22 mouse cellular contexts compared by ENCODE assay signal in the genomic region with DNA sequence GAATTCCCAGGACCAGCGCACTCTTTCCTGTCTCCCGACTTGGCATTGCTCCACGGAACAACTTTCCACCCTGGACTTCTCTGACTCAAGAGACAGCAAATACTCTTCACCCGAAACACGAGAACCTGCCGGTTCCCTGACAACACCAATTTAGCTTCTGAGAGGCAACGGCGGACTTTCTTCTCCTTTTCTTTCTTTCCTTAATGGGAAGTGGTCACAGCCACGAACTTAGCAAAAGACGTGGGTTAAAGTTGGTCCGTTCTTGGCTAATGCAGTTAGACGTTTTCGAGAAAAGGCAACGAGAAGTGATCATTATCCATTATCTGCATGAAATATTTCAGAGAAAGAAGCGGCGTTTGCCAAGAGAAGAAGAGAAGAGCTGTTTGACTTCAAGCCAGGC.
A peak's percentile ranks its signal among the peaks of the same experiment; 100 is the strongest.
DNase-seq lines count a peak whose midpoint lies in the region; ATAC-seq and TF ChIP-seq lines count a peak whose summit lies in the region.
"Had no signal": no experiment of that assay in that cellular context is flagged by ENCODE, and none has a peak within 500 bp of the region (broad histone marks: within the 10 kb centered on the region; RNA-seq: fewer than 3 reads in every experiment).

No protein-coding gene starts in this region.

- peak overlapping the region; percentile 3 for H3K4me2 ChIP-seq in embryonic facial prominence, embryonic 14.5 days (ENCODE audit: low read depth, low read length)
- H3K4me2 ChIP-seq in intestine, embryonic 14.5 days (ENCODE audit: low read length): peak overlapping the region; percentile 23; the same call in 1 of the 2 replicates
- no peak overlapping the region for H3K4me2 ChIP-seq in intestine, postnatal 0 days (replicated peaks; ENCODE audit: low read depth)
- H3K4me2 ChIP-seq in stomach, embryonic 14.5 days (replicated peaks; ENCODE audit: low read depth, low read length): no peak overlapping the region
- H3K4me2 ChIP-seq: forebrain, embryonic 15.5 days; liver, embryonic 13.5 days; neural tube, embryonic 12.5 days had no signal

- no peak overlapping the region for H3K27ac ChIP-seq in embryonic facial prominence, embryonic 14.5 days (replicated peaks; ENCODE audit: low read depth, low read length)
- H3K27ac ChIP-seq in embryonic facial prominence, embryonic 10.5 days (replicated peaks): no peak overlapping the region
- H3K27ac ChIP-seq in intestine, embryonic 14.5 days (ENCODE audit: low read depth): peak overlapping the region; percentile 54
- H3K27ac ChIP-seq in intestine, postnatal 0 days (ENCODE audit: low read depth, low read length): no peak overlapping the region
- H3K27ac ChIP-seq in stomach, embryonic 14.5 days (ENCODE audit: low read length): peak overlapping the region; percentile 41; the same call in 1 of the 2 replicates
- H3K27ac ChIP-seq in cerebellum, adult 2 months (ENCODE audit: insufficient read depth, low read length): no peak overlapping the region
- H3K27ac ChIP-seq: forebrain, embryonic 15.5 days; kidney, postnatal 0 days; layer of hippocampus, adult 2 months; left cerebral cortex, adult 2 months; liver, embryonic 13.5 days; neural tube, embryonic 12.5 days had no signal

- no peaks in the 10 kb centered on the region for H3K27me3 ChIP-seq in embryonic facial prominence, embryonic 14.5 days (replicated peaks; ENCODE audit: control insufficient read depth, insufficient read depth, low read length)
- no peaks in the 10 kb centered on the region for H3K27me3 ChIP-seq in embryonic facial prominence, embryonic 10.5 days (replicated peaks; ENCODE audit: low read depth, poor library complexity, severe bottlenecking)
- H3K27me3 ChIP-seq in intestine, embryonic 14.5 days (replicated peaks; ENCODE audit: control insufficient read depth, insufficient read depth, low read length): no peaks in the 10 kb centered on the region
- H3K27me3 ChIP-seq in intestine, postnatal 0 days (replicated peaks; ENCODE audit: control insufficient read depth, insufficient read depth, low read length): no peaks in the 10 kb centered on the region
- H3K27me3 ChIP-seq in stomach, embryonic 14.5 days (ENCODE audit: control insufficient read depth, insufficient read depth, low read length): no peaks in the 10 kb centered on the region
- H3K27me3 ChIP-seq in cerebellum, adult 2 months (ENCODE audit: control insufficient read depth, insufficient read depth, low read length): no peaks in the 10 kb centered on the region
- H3K27me3 ChIP-seq: forebrain, embryonic 15.5 days; liver, embryonic 13.5 days; neural tube, embryonic 12.5 days had no signal

- H3K4me3 ChIP-seq in embryonic facial prominence, embryonic 14.5 days (ENCODE audit: low read depth, low read length): no peak overlapping the region
- H3K4me3 ChIP-seq in embryonic facial prominence, embryonic 10.5 days: no peak overlapping the region
- H3K4me3 ChIP-seq in intestine, embryonic 14.5 days (ENCODE audit: low read depth, low read length): no peak overlapping the region
- H3K4me3 ChIP-seq in intestine, postnatal 0 days (ENCODE audit: low read depth, low read length): no peak overlapping the region
- no peak overlapping the region for H3K4me3 ChIP-seq in stomach, embryonic 14.5 days (ENCODE audit: low read depth, low read length)
- no peak overlapping the region for H3K4me3 ChIP-seq in cerebellum, adult 2 months (replicated peaks; ENCODE audit: insufficient read depth, low read depth, low read length)
- H3K4me3 ChIP-seq: erythroblast, embryonic 14.5 days; forebrain, embryonic 15.5 days; layer of hippocampus, adult 2 months; left cerebral cortex, adult 2 months; liver, embryonic 13.5 days; neural tube, embryonic 12.5 days had no signal

- 65% methylated on average over 16 of the region's 16 CpGs for WGBS in embryonic facial prominence, embryonic 14.5 days
- 84% methylated on average over 16 of the region's 16 CpGs for WGBS in embryonic facial prominence, embryonic 10.5 days
- 53% methylated on average over 16 of the region's 16 CpGs for WGBS in intestine, embryonic 14.5 days
- WGBS in intestine, postnatal 0 days: 63% methylated on average over 16 of the region's 16 CpGs
- 60% methylated on average over 16 of the region's 16 CpGs for WGBS in stomach, embryonic 14.5 days
- WGBS in cerebellum, adult 2 months: 23% methylated on average over 16 of the region's 16 CpGs

- no peak for ATAC-seq in embryonic facial prominence, embryonic 14.5 days (ENCODE audit: low read depth)
- ATAC-seq in intestine, embryonic 14.5 days (replicated peaks; ENCODE audit: low FRiP score, low TSS enrichment, low read depth): no peak
- no peak for ATAC-seq in intestine, postnatal 0 days
- ATAC-seq in common myeloid progenitor, adult 5-6 weeks (replicated peaks; ENCODE audit: low read depth, poor library complexity, severe bottlenecking): peak; percentile 48
- no peak for ATAC-seq in stomach, embryonic 14.5 days (ENCODE audit: insufficient number of reproducible peaks, insufficient read depth, low FRiP score, low read depth)
- ATAC-seq: CD4-positive, CD25-positive, alpha-beta regulatory T cell, adult 4 months; forebrain, embryonic 15.5 days; inflammation-experienced regulatory T-cells, adult 6 months; lung, postnatal 0 days had no signal

- no peaks in the 10 kb centered on the region for H3K36me3 ChIP-seq in embryonic facial prominence, embryonic 14.5 days (ENCODE audit: control insufficient read depth, insufficient read depth, low read length)
- no peaks in the 10 kb centered on the region for H3K36me3 ChIP-seq in embryonic facial prominence, embryonic 10.5 days (replicated peaks)
- no peaks in the 10 kb centered on the region for H3K36me3 ChIP-seq in intestine, embryonic 14.5 days (ENCODE audit: control insufficient read depth, insufficient read depth, low read length)
- H3K36me3 ChIP-seq in intestine, postnatal 0 days (ENCODE audit: control insufficient read depth, insufficient read depth): no peaks in the 10 kb centered on the region
- H3K36me3 ChIP-seq in stomach, embryonic 14.5 days (ENCODE audit: control insufficient read depth, insufficient read depth, low read length): no peaks in the 10 kb centered on the region
- H3K36me3 ChIP-seq: forebrain, embryonic 15.5 days; G1E; liver, embryonic 13.5 days; neural tube, embryonic 12.5 days had no signal

- no peak overlapping the region for H3K9ac ChIP-seq in embryonic facial prominence, embryonic 14.5 days (ENCODE audit: low read depth, low read length)
- no peak overlapping the region for H3K9ac ChIP-seq in intestine, embryonic 14.5 days (ENCODE audit: low read length)
- H3K9ac ChIP-seq in intestine, postnatal 0 days (ENCODE audit: low read depth, low read length): no peak overlapping the region
- no peak overlapping the region for H3K9ac ChIP-seq in stomach, embryonic 14.5 days (replicated peaks; ENCODE audit: low read depth, low read length)
- H3K9ac ChIP-seq: forebrain, embryonic 15.5 days; liver, embryonic 13.5 days; neural tube, embryonic 12.5 days had no signal

- peak; percentile 35 for DNase-seq in embryonic facial prominence, embryonic 14.5 days (ENCODE audit: low spot score)
- DNase-seq in embryonic facial prominence, embryonic 10.5 days (ENCODE audit: low spot score): no peak
- DNase-seq in intestine, embryonic 14.5 days (ENCODE audit: low spot score): no peak
- no peak for DNase-seq in layer of hippocampus, postnatal 36 days
- no peak for DNase-seq in cerebellum, adult 2 months
- DNase-seq: cerebellum, postnatal 10 days; liver, embryonic 13.5 days; right cerebral cortex, postnatal 4 days; thymus, postnatal 14 days had no signal

- H3K9me3 ChIP-seq in embryonic facial prominence, embryonic 14.5 days (ENCODE audit: control insufficient read depth, low read length): no peaks in the 10 kb centered on the region
- no peaks in the 10 kb centered on the region for H3K9me3 ChIP-seq in embryonic facial prominence, embryonic 10.5 days
- H3K9me3 ChIP-seq in intestine, embryonic 14.5 days (ENCODE audit: control insufficient read depth, low read length): no peaks in the 10 kb centered on the region
- no peaks in the 10 kb centered on the region for H3K9me3 ChIP-seq in intestine, postnatal 0 days (ENCODE audit: control insufficient read depth)
- no peaks in the 10 kb centered on the region for H3K9me3 ChIP-seq in stomach, embryonic 14.5 days (ENCODE audit: control insufficient read depth, low read depth, low read length)
- H3K9me3 ChIP-seq: forebrain, embryonic 15.5 days; liver, embryonic 13.5 days; neural tube, embryonic 12.5 days had no signal

- TF ChIP-seq POLR2A in cerebellum, adult 2 months (IDR thresholded peaks at IDR 0.05; ENCODE audit: borderline replicate concordance, insufficient read depth, low read length): no peak

- H3K4me1 ChIP-seq in embryonic facial prominence, embryonic 14.5 days (ENCODE audit: control insufficient read depth, insufficient read depth, low read length): 0 out of 2 replicates have a peak, but pooled peaks cover 4% of the 10 kb centered on the region
- 0 out of 2 replicates have a peak, but pooled peaks cover 7% of the 10 kb centered on the region for H3K4me1 ChIP-seq in embryonic facial prominence, embryonic 10.5 days
- peaks cover 9% of the 10 kb centered on the region for H3K4me1 ChIP-seq in intestine, embryonic 14.5 days (replicated peaks; ENCODE audit: control insufficient read depth, insufficient read depth, low read length)
- H3K4me1 ChIP-seq in intestine, postnatal 0 days (replicated peaks; ENCODE audit: control insufficient read depth, insufficient read depth, low read length): no peaks in the 10 kb centered on the region
- no peaks in the 10 kb centered on the region for H3K4me1 ChIP-seq in stomach, embryonic 14.5 days (ENCODE audit: control insufficient read depth, insufficient read depth, low read length)
- no peaks in the 10 kb centered on the region for H3K4me1 ChIP-seq in cerebellum, adult 2 months (ENCODE audit: control insufficient read depth, insufficient read depth, low read length)
- H3K4me1 ChIP-seq: forebrain, embryonic 15.5 days; liver, embryonic 13.5 days had no signal

- no peak for TF ChIP-seq CTCF in intestine, postnatal 0 days (IDR thresholded peaks at IDR 0.05; ENCODE audit: low read depth)
- TF ChIP-seq CTCF in cerebellum, adult 2 months (IDR thresholded peaks at IDR 0.05; ENCODE audit: borderline replicate concordance, insufficient read depth, low read depth, low read length): no peak

Comparison
In these comparisons a context has a peak if more than half of its experiments do, and no peak if none do; other contexts are left out.
1. H3K27ac ChIP-seq: peak in intestine, embryonic 14.5 days (single experiment) and stomach, embryonic 14.5 days (single experiment); none in embryonic facial prominence, embryonic 14.5 days (single experiment), embryonic facial prominence, embryonic 10.5 days (single experiment), intestine, postnatal 0 days (single experiment) and cerebellum, adult 2 months (single experiment).
2. H3K4me2 ChIP-seq: peak in embryonic facial prominence, embryonic 14.5 days (single experiment) and intestine, embryonic 14.5 days (single experiment); none in intestine, postnatal 0 days (single experiment) and stomach, embryonic 14.5 days (single experiment).